Mouse (Mus musculus) liver, adult 2 months (tissue): Measurements from ENCODE around the gene Ralgds. TPM values are rescaled to one million over a fixed set of nuclear protein-coding genes. Genes with fewer than 3 reads are reported as not detected.
"Not testable (repeated sequence)": the region's sequence is repeated elsewhere in the genome, so short reads cannot be mapped to it uniquely, and the experiment has no call there.

Source experiments
- DNase-seq: peaks from one replicate; pipeline ENCODE4 v3.0.0-alpha.2; 2011; ENCODE audit warnings: low read depth, low spot score; ENCODE audit errors: extremely low read depth
- H3K27ac ChIP-seq: fragments of 200-500 bp; replicated peaks from 2 replicates; pipeline ENCODE4 v1.5.1; 2012; ENCODE audit warnings: low read depth, mild to moderate bottlenecking, control low read depth, inconsistent platforms, low read length; ENCODE audit not compliant: insufficient read depth
- H3K27me3 ChIP-seq: fragments of 200-500 bp; 2 replicates; pipeline ENCODE4 v1.6.1; 2012; ENCODE audit warnings: mild to moderate bottlenecking, moderate library complexity, low read length, inconsistent platforms; ENCODE audit not compliant: control insufficient read depth, insufficient read depth
- H3K36me3 ChIP-seq: fragments of 200-500 bp; 2 replicates; pipeline ENCODE4 v1.6.1; 2012; ENCODE audit warnings: low read length, inconsistent platforms; ENCODE audit not compliant: control insufficient read depth, insufficient read depth
- H3K4me1 ChIP-seq: fragments of 200-500 bp; 2 replicates; pipeline ENCODE4 v1.6.1; 2011; ENCODE audit warnings: low read length; ENCODE audit not compliant: control insufficient read depth, insufficient read depth
- H3K4me3 ChIP-seq: fragments of 200-500 bp; 2 replicates; pipeline ENCODE4 v1.5.1; 2011; ENCODE audit warnings: low read depth, mild to moderate bottlenecking, control low read depth, low read length, moderate library complexity; ENCODE audit not compliant: insufficient read depth
- H3K79me2 ChIP-seq: fragments of 200-500 bp; 2 replicates; pipeline ENCODE4 v1.6.1; 2012; ENCODE audit warnings: inconsistent platforms, mild to moderate bottlenecking, low read length, moderate library complexity; ENCODE audit not compliant: control insufficient read depth, insufficient read depth
- H3K9ac ChIP-seq: fragments of 200-500 bp; 2 replicates; pipeline ENCODE4 v1.6.1; 2012; ENCODE audit warnings: low read depth, mild to moderate bottlenecking, control low read depth, inconsistent platforms, low read length
- CTCF ChIP-seq: fragments of 200-500 bp; IDR thresholded peaks from 2 replicates; pipeline ENCODE4 v1.5.1; 2011; ENCODE audit warnings: low read depth, low read length, control low read depth
- POLR2A ChIP-seq: fragments of 200-500 bp; IDR thresholded peaks from 2 replicates; pipeline ENCODE4 v1.6.1; 2011; ENCODE audit warnings: low read length, control low read depth; ENCODE audit not compliant: insufficient read depth; ENCODE audit errors: extremely low read depth
- WGBS: fragments of 180-500 bp; shearing (Covaris S2); methylation state at CpG from one replicate; pipeline ENCODE4 v1.1.7; 2018; 5-methylcytosine and 5-hydroxymethylcytosine counted together
- polyA plus RNA-seq: library from polyadenylated mRNA; depleted of rRNA; stranded (reverse); fragments of >200 nt; gene quantifications from 2 replicates; pipeline ENCODE4 v1.2.3, GENCODE M21; 2012
- total RNA-seq: library from RNA; depleted of rRNA; stranded (reverse); fragments of >200 nt; gene quantifications from 2 replicates; pipeline ENCODE4 v1.2.3, GENCODE M21; 2014

Ralgds gene
- total and polyA plus RNA-seq, 2 experiments = 1.1 to 3.0 TPM

- peak overlapping the region; percentile 93 for H3K9ac ChIP-seq
- WGBS = 49% methylated on average over 18 of the region's 18 CpGs
- TF ChIP-seq POLR2A (no peak), CTCF (no peak)
- H3K36me3 ChIP-seq = peaks cover 10% of the 10 kb centered on the region
- H3K79me2 ChIP-seq = peaks cover 3% of the 10 kb centered on the region; the same call in 1 of the 2 replicates
- peak overlapping the region; percentile 69; the same call in 1 of the 2 replicates for H3K27ac ChIP-seq
- no peaks in the 10 kb centered on the region for H3K27me3 ChIP-seq
- H3K4me1 ChIP-seq = peaks cover 6% of the 10 kb centered on the region; the same call in 1 of the 2 replicates
- DNase-seq = peak; percentile 64
- H3K4me3 ChIP-seq = peak overlapping the region; percentile 94
These were observed 44.3 kb upstream of the Ralgds start for GRCm38 (mm10) chr2:28468486-28469225.

GRCm38 (mm10) chr2:28469461-28469860, 43.5 kb upstream of the Ralgds start:
- H3K27ac ChIP-seq = no peak overlapping the region
- WGBS = 97% methylated on average over 14 of the region's 14 CpGs
- no peak overlapping the region for H3K4me3 ChIP-seq
- peaks cover 10% of the 10 kb centered on the region for H3K36me3 ChIP-seq
- H3K79me2 ChIP-seq = peaks cover 3% of the 10 kb centered on the region; the same call in 1 of the 2 replicates
- DNase-seq = no peak
- no peaks in the 10 kb centered on the region for H3K27me3 ChIP-seq
- peaks cover 6% of the 10 kb centered on the region; the same call in 1 of the 2 replicates for H3K4me1 ChIP-seq
- TF ChIP-seq CTCF (no peak), POLR2A (no peak)
- no peak overlapping the region for H3K9ac ChIP-seq

DNA sequence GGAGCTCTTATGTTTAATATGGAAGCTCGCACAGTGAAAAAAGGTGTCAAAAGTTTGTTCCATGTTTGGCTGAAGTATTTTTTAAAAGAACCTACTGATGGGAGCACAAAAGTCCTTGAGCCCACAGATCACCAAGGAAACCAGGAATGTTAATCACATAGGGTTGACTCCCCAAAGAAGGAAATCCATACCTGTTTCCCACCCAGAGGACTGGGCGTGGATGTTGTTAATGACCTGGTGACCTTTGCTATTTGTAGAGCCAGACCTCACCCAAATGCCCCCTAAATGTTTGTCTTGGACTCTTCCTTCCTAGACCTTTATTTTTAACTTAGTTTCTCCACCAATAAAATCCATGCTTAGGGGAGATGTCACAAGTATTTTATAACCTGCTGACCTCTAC, 42.3 kb upstream of the Ralgds start:
- H3K9ac ChIP-seq = no peak overlapping the region
- TF ChIP-seq CTCF = no peak
- TF ChIP-seq POLR2A = no peak
- peaks cover 3% of the 10 kb centered on the region; the same call in 1 of the 2 replicates for H3K79me2 ChIP-seq
- peaks cover 6% of the 10 kb centered on the region; the same call in 1 of the 2 replicates for H3K4me1 ChIP-seq
- H3K36me3 ChIP-seq = peaks cover 10% of the 10 kb centered on the region
- no peak overlapping the region for H3K4me3 ChIP-seq
- H3K27ac ChIP-seq = no peak overlapping the region
- DNase-seq = no peak
- WGBS = 90% methylated on average over 2 of the region's 2 CpGs
- no peaks in the 10 kb centered on the region for H3K27me3 ChIP-seq

GRCm38 (mm10) chr2:28472011-28472410, 40.9 kb upstream of the Ralgds start:
- H3K9ac ChIP-seq, H3K4me1 ChIP-seq, H3K27me3 ChIP-seq, H3K79me2 ChIP-seq, DNase-seq, H3K4me3 ChIP-seq, H3K27ac ChIP-seq, H3K36me3 ChIP-seq: not testable (repeated sequence)
- WGBS = 91% methylated on average over 8 of the region's 8 CpGs

GRCm38 (mm10) chr2:28477993-28478392, 34.9 kb upstream of the Ralgds start:
- H3K4me1 ChIP-seq, H3K79me2 ChIP-seq, H3K9ac ChIP-seq, H3K36me3 ChIP-seq, H3K4me3 ChIP-seq, H3K27me3 ChIP-seq, H3K27ac ChIP-seq, DNase-seq: not testable (repeated sequence)
- WGBS = 96% methylated on average over 5 of the region's 5 CpGs
